Mouse (Mus musculus): Measurements from ENCODE around the gene Flt3l. TPM values are rescaled to one million over a fixed set of nuclear protein-coding genes. Genes with fewer than 3 reads are reported as not detected.
"Not testable (repeated sequence)": the region's sequence is repeated elsewhere in the genome, so short reads cannot be mapped to it uniquely, and the experiment has no call there.

Gene Flt3l
- total RNA-seq (2021), result 1 to 10 TPM; 2.4 to 3.2 TPM
- long read RNA-seq, experiment 1, result 0 reads
- long read RNA-seq, experiment 2, partial matches to known transcripts, result 0 of 1 reads
- long read RNA-seq, experiment 2, other reads (novel, unspliced or antisense), result 1 of 1 reads

- intact Hi-C loops (cut with DNase I), result loop anchor here (2.0 kb wide), 1 partner anchor 57 kb away; no protein-coding TSS in a partner anchor
- peak; percentile 87 to 89 for DNase-seq (ENCODE audit: low spot score in 2 of 2)
Measured at GRCm38 (mm10) chr7:45135993-45136567, at the start of gene Flt3l, which contains the start of gene Gm45713. TSS of gene Flt3l (minus strand) at chr7:45136432. TSS of gene Gm45713 (minus strand) at chr7:45136231.

- DNase-seq (ENCODE audit: low spot score in 2 of 2), result no peak
- intact Hi-C loops (cut with DNase I), result no loop called here
Measured at GRCm38 (mm10) chr7:45185921-45186320, 49.7 kb upstream of the Flt3l start.

- intact Hi-C loops (cut with DNase I), result no loop called here
- DNase-seq (ENCODE audit: low spot score in 2 of 2), result no peak
Measured at GRCm38 (mm10) chr7:45183672-45184071, 47.4 kb upstream of the Flt3l start.

GRCm38 (mm10) chr7:45182606-45183005, 46.4 kb upstream of the Flt3l start:
- intact Hi-C loops (cut with DNase I), result no loop called here
- DNase-seq (ENCODE audit: low spot score in 2 of 2), result no peak

- peak; percentile 87 to 91 for DNase-seq (ENCODE audit: low spot score in 2 of 2)
- intact Hi-C loops (cut with DNase I), result no loop called here
Measured at GRCm38 (mm10) chr7:45182199-45182601, 46.0 kb upstream of the Flt3l start.

- DNase-seq (ENCODE audit: low spot score in 2 of 2), result no peak
- intact Hi-C loops (cut with DNase I), result no loop called here
Measured at GRCm38 (mm10) chr7:45181540-45181939, 45.3 kb upstream of the Flt3l start.

- intact Hi-C loops (cut with DNase I), result no loop called here
- no peak for DNase-seq (ENCODE audit: low spot score in 2 of 2)
Measured at GRCm38 (mm10) chr7:45180896-45181477, 44.8 kb upstream of the Flt3l start, which contains the start of gene Pth2. TSS of gene Pth2 (plus strand) at chr7:45180995.

GRCm38 (mm10) chr7:45179469-45179868, 43.2 kb upstream of the Flt3l start, which contains the start of gene Gfy:
TSS of gene Gfy (minus strand) at chr7:45179569.
- intact Hi-C loops (cut with DNase I), result loop anchor here (5.0 kb wide), 1 partner anchor 118 kb away; no protein-coding TSS in a partner anchor
- no peak for DNase-seq (ENCODE audit: low spot score in 2 of 2)

- no peak for DNase-seq (ENCODE audit: low spot score in 2 of 2)
- intact Hi-C loops (cut with DNase I), result loop anchor here (5.0 kb wide), 1 partner anchor 119 kb away; no protein-coding TSS in a partner anchor
Measured at GRCm38 (mm10) chr7:45178550-45178949, 42.3 kb upstream of the Flt3l start.

- DNase-seq (ENCODE audit: low spot score in 2 of 2), result no peak
- intact Hi-C loops (cut with DNase I), result loop anchor here (5.0 kb wide), 1 partner anchor 121 kb away; no protein-coding TSS in a partner anchor
Measured at GRCm38 (mm10) chr7:45176356-45176755, 40.1 kb upstream of the Flt3l start.

- no peak for DNase-seq (ENCODE audit: low spot score in 2 of 2)
- intact Hi-C loops (cut with DNase I), result loop anchor here (5.0 kb wide), 1 partner anchor 121 kb away; no protein-coding TSS in a partner anchor
Measured at GRCm38 (mm10) chr7:45175929-45176328, 39.7 kb upstream of the Flt3l start.

- intact Hi-C loops (cut with DNase I), result loop anchor here (5.0 kb wide), 1 partner anchor 122 kb away; no protein-coding TSS in a partner anchor
- DNase-seq (ENCODE audit: low spot score in 2 of 2), result no peak
Measured at GRCm38 (mm10) chr7:45175398-45175797, 39.2 kb upstream of the Flt3l start.

- intact Hi-C loops (cut with DNase I), result loop anchor here (5.0 kb wide), 1 partner anchor 123 kb away; no protein-coding TSS in a partner anchor
- DNase-seq (ENCODE audit: low spot score in 2 of 2), result no peak
Measured at GRCm38 (mm10) chr7:45174567-45175280, 38.5 kb upstream of the Flt3l start.

- DNase-seq (ENCODE audit: low spot score in 2 of 2); intact Hi-C loops (cut with DNase I): not testable (repeated sequence)
Measured at GRCm38 (mm10) chr7:45173772-45174171, 37.5 kb upstream of the Flt3l start.

GRCm38 (mm10) chr7:45172974-45173373, 36.7 kb upstream of the Flt3l start:
- intact Hi-C loops (cut with DNase I), result no loop called here
- no peak for DNase-seq (ENCODE audit: low spot score in 2 of 2)

GRCm38 (mm10) chr7:45169495-45169894, 33.3 kb upstream of the Flt3l start:
- intact Hi-C loops (cut with DNase I), result loop anchor here (5.0 kb wide), 1 partner anchor 63 kb away; no protein-coding TSS in a partner anchor
- peak in 1 of 2 experiments; percentile 89 for DNase-seq (ENCODE audit: low spot score in 2 of 2)

GRCm38 (mm10) chr7:45168656-45169055, 32.4 kb upstream of the Flt3l start:
- no peak for DNase-seq (ENCODE audit: low spot score in 2 of 2)
- intact Hi-C loops (cut with DNase I), result loop anchor here (5.0 kb wide), 1 partner anchor 64 kb away; no protein-coding TSS in a partner anchor

GRCm38 (mm10) chr7:45167761-45168445, 31.7 kb upstream of the Flt3l start:
- intact Hi-C loops (cut with DNase I), result loop anchor here (5.0 kb wide), 1 partner anchor 64 kb away; no protein-coding TSS in a partner anchor
- no peak for DNase-seq (ENCODE audit: low spot score in 2 of 2)

- intact Hi-C loops (cut with DNase I), result loop anchor here (5.0 kb wide), 1 partner anchor 65 kb away; no protein-coding TSS in a partner anchor
- peak; percentile 64 to 65 for DNase-seq (ENCODE audit: low spot score in 2 of 2)
Measured at GRCm38 (mm10) chr7:45166950-45167401, 30.7 kb upstream of the Flt3l start.
